Mouse (Mus musculus): ENCODE results near the gene Hpcal1. TPM values are rescaled to one million over a fixed set of nuclear protein-coding genes. Genes with fewer than 3 reads are reported as not detected.

Gene Hpcal1
- total RNA-seq, 2 experiments from 2014 or later = 17.1 to 19.1 TPM

DNA sequence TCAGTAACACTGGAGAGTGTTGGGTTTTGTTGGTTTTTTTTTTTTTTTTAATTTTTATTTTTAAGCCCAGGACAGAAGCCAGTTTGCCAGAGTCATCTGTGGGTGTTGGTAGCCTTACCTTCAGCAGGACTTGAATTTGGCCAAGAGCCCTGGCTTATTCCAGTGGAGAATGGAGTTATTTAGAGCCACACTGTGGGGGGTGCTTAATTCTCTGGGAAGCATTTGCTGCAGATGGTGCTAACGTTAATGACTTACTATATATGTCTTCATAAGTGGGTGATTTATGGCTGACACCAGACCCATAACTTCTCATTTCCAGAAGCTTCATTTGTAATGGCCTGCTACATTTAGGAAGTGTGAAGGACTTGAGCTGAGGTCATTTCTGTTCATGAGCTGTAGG lies 21.9 kb downstream of the Hpcal1 start:
- no peak for DNase-seq

DNA sequence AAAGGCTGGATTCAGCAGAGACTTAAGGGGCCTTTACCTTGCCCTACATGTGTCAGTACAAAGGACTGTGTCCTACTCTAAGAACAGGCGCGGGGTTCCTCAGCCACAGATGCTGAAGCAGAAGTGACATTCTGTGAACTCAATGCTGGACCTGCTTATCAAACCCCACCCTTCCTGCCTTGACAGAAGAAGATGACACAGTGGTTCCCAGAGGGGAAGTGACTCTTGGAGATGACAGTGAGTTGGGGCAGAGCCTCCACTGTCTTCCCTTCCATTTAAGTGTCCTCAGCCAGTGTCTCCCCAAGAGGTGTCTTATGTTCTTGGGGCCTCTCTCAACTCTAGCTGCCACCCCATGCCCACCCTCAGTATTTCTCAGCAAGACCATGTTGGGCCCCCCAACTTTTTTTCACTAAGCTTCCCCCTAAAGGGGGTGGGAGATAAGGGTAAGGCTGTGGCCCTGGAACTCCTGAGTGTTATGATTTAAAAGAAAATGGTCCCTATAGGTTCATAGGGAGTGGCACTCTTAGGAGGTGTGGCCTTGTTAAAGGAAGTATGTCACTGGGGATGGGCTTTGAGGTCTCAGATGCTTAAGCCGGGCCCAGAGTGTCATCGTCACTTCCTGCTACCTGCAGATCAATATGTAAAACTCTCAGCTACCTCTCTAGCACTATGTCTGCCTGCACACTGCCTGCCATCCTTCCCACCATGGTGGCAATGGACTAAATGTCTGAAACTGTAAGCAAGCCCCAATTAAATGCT lies 25.2 kb downstream of the Hpcal1 start:
- DNase-seq = no peak

DNA sequence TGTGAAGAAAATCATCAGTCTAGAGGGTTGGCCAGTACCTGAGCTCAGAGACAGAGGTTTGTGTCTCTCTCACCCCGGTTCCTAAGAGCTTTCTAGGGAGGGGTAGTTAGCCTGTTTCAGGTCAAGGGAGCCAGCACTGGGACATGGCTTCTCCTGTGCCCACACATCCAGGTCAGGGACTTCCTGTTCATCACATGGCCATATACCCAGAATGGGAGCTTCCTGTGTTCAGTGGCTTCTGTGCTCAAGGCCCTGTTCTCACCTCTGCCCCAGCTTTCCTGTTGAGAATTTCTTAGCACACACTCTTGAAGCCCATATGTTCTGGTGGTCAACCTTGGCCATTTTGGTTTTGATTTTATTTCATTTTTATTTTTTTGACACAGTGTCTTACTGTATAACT lies 26.6 kb downstream of the Hpcal1 start:
- no peak for DNase-seq

DNA sequence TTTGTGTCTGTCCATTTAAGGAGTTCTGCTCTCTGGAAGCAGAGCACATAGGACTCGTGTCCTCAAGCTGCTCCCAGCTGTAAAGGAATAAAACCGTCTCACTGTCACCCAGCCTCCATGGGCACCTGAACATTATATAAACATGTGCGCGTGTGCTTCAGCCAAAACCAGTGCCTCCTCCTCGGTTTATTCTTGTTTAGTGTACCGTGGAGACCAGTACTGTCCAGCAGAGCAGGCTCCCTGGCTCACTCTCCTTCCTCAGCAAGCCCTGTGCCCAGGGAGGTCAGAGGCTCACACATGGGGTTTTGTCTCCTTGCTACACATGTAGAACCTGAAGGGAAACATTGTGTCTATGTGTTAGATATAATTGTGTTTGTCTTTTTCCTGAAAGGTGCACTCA lies 27.5 kb downstream of the Hpcal1 start:
- DNase-seq = no peak

DNA sequence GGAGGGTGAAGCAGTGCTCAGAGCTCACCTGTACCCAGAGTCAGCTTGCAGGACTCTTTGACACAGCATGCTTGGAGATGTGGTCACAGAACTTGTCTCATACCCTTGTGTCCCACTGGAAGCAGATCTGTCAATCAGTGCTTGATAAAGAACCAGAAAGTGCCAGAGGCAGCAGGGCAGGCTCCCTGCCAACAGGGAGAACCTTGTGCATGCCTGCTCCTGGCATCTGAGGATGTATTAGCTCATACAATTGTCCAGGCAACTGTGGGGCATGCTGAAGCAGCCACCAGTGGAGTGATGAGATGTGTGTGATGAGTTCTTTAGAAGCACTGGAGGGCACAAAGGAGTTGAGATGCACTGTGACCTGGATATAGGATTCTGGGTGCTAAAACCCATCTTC lies 30.4 kb downstream of the Hpcal1 start:
- DNase-seq = peak in 1 of 2 experiments; percentile 20

DNA sequence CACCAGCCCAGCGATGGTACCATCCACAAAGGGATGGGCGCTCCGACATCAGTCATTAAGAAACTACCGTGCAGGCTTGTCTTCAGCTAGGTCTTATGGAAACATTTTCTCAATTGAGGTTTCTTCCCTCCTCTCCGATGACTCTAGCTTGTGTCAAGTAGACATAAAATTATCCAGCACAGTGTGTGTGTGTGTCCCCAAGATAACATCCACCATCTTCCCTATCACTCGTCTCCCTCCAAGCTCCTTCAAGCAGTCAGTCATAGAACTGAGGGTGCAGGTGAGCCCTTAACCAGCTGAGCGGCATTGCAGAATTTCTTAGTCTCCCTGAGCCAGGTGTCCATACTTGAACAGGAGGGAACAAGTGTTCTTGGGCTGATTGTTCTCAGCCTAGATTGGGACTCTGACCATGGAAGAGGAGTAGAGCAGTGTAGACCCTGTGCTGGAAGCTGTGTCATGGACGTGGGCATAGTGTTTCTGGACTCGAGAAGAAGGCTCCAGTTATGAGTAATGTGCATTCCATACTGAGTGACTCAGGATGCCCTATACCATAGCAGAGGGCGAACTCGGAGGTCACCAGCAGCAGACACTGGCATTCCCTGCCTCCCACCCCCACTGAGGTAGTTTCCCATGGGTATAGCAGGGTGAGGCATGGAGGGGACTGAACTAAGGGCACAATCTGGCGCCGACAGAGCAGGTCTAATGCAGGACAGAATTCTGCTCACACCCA lies 32.0 kb downstream of the Hpcal1 start:
- no peak for DNase-seq

DNA sequence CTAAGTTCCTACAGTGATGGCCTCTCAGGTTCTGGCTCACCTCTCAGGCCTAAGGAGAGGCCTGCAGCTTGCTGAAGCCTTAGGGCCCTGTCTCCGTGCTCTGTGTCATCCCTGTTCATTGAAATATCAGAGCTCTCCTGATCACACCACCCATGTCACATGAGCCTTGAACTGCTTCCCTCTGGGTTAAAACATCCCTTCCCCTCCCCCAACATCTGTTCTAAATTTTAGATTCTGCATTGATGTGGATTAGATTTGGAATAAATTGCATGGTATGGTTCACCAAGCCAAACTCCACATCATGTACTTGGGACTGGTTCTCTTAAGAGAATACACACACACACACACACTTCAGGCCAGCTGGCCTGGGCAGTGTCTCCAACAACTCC lies 32.5 kb downstream of the Hpcal1 start:
- DNase-seq = no peak

- no peak for DNase-seq
Measured at GRCm38 (mm10) chr12:17723999-17724398, 33.3 kb downstream of the Hpcal1 start.

GRCm38 (mm10) chr12:17724412-17725090 lies 33.9 kb downstream of the Hpcal1 start:
- DNase-seq = no peak

DNA sequence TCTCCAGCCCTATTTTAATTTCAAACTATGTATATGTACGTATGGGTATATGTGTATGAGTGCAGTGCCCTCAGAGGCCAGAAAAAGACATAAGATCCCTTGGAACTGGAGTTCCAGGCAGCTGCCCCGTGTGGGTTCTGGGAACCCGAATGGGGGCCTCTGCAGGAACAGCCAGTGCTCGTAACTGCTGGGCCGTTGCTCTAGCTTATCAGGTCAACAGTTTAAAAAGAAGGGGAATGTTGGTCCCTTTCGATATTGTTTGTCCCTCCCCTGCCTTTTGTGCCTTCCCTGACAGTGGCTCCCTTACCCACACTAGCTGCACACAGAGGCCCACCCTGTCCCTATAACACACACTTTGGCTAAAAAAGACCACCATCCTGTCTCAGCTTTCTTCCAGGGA lies 34.9 kb downstream of the Hpcal1 start:
- DNase-seq = no peak

DNA sequence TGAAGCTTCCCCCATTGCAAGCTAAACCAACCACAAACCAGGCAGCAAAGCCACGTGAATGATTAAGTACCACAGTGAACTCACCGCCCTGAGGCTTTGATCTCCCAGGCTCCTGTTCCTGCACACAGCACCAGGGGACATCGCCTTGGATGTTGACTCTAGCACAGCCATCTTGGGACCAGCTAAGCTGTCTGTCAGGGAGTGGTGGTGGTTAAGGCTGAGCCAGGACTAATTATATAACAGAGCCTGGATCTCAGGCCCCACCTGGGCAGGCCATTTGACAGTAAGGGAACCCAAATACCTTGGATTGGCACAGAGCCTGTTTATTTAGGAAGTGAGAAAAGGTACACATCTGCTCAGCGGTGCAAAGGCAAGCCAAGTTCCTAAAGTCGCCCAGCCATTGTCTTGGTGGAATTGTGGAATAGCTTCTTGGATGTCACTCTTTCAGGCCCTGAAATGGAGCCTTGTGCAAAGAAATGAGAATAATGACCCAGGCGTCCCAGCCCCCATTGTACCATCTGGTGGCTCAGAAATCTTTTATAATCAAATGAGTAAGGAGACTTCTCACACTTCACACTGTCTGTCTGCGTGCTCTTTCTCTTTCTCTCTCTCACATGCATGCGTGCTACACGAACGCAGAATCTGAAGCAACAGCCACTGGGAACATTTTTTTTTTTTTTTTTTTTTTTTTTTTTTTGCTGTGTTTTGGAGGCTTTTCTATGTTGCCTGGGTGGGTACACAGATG lies 36.1 kb downstream of the Hpcal1 start:
- DNase-seq = no peak

DNA sequence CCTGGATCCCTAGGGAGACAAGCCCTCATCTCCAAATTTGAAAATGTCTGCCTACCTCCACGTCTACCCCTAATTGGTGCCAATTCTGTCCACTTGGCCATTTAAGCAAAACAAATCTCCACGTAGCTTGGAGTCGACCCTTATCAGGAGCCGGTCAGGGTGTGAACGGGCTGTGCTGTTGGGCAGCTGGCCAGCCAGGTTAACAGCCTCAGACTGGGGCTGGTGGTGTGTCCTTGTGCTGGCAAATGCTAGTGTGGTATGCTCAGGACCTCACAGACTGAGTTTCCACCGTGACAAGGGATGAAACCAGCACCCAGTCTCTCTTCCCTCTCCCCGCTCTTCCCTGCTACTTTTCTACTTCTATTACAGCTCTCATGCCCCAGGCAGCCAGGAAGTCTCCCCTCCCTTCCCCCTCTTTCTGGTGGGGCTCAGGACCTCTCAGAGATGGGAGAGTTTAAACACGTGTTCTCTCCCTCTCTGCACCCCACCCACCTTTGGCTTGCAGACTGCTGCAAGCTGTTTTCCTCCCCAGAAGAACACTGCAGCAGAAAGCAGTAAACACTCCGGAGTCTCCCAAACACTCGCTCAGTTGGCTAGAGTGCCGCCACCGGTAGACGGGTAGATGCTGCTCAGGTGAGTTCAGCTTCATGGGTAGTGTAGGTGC lies 37.2 kb downstream of the Hpcal1 start:
- DNase-seq = no peak

DNA sequence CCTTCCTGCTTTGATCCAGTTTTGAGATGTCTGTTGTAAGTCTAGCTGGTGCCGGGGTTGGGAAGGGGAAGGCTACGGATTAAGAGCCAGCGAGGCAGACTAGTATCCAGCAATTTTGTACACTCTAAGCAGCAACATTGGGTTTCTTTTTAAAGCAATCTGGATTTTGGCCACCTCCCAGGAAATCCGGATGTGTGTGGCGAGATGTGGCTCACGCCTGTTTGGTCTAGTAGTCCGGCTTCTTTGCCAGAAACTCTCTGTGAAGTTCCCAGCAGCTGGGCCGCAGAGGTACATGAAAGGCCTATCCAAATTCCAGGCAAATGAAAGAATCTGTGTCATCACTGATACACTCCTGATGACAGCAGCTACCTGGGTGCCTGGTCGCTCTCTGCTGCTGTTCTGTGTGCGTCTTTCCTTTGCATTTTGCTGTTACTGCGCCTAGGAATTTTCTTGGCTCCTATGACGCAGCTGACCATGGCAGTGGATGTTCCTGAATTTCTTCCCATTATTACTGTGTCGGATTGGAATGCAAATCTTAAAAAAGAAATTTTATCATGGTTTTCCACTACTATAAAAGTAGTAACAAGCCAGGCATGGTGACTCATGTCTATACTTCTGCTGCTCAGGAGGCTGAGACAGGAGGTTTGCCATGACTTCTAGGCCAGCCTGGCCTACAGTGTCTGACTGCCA lies 38.7 kb downstream of the Hpcal1 start:
- no peak for DNase-seq

GRCm38 (mm10) chr12:17732006-17732405 lies 41.4 kb downstream of the Hpcal1 start:
- DNase-seq = no peak

DNA sequence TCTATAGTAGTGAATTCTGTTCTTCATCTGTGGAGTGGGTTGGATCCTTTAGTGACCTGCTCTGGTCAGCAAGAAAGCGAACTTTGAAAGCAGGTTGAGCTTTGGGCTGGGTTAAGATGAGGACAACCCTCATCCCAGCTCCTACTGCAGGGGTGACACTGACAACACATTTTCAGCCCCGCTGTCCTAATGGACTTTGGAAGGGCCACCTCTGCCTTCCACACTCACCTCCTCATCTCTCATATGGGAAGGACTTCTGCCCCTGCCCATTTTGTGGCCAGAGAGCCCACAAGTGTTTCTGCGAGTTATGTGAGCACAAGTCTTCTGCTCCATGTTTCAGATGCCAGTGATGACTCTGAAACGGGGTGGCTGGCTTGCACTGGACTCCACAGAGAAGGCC lies 41.9 kb downstream of the Hpcal1 start:
- DNase-seq = no peak

- no peak for DNase-seq
Measured at GRCm38 (mm10) chr12:17733114-17733904, 42.7 kb downstream of the Hpcal1 start.

GRCm38 (mm10) chr12:17736396-17736795 lies 45.7 kb downstream of the Hpcal1 start:
- no peak for DNase-seq

DNA sequence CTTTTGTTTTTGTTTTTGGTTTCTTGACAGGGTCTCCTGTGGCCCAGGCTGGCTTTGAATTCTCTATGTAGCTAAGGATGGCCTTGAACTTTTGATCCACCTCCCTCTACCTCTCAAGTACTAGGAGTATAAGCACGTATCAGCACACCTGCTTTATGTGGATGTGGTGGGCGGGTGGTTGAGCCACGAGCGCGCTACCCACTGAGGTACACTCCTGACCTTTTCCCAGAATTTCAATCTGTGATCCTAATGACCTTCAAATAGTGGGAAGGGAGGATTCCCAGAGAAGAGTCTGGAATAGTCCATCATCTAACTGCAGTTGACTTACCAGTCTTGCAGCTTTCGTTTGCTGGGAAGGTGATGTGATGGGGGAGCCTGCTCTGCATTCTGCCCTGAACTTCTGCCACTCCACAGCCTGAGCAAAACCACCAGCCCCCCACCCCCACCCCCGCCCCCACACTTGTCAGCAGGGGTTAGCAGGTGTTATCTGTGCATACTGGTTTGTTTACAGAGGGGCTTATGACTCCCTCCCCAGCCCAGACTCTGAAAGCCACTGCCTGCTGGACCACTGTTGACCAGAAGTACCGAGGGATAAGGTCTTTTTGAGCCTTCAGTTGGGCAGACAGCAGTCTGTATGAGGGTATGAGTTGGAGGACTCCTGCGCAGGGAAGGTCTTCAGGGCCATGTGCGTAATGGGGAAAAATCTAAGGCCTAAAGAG lies 46.4 kb downstream of the Hpcal1 start:
- no peak for DNase-seq

GRCm38 (mm10) chr12:17737808-17738207 lies 47.2 kb downstream of the Hpcal1 start:
- no peak for DNase-seq

- peak; percentile 36 to 38 for DNase-seq
Measured at GRCm38 (mm10) chr12:17738473-17738872, 47.8 kb downstream of the Hpcal1 start.

All from adrenal gland, postnatal 36 days (tissue).